Mouse (Mus musculus): ENCODE results near the gene 2610318N02Rik. TPM values are rescaled to one million over a fixed set of nuclear protein-coding genes. Genes with fewer than 3 reads are reported as not detected.
A peak's percentile ranks its signal among the peaks of the same experiment; 100 is the strongest.
"Not testable (repeated sequence)": the region's sequence is repeated elsewhere in the genome, so short reads cannot be mapped to it uniquely, and the experiment has no call there.

Gene 2610318N02Rik
- 25.8 and 26.0 TPM in 2 replicates for polyA plus RNA-seq (2015; fragmentation: Nextera tagmentation; extraction: Ambion mirVana)

GRCm38 (mm10) chr16:17124871-17125520, at the start of gene 2610318N02Rik:
Gene 2610318N02Rik, minus strand, starts transcription at chr16:17125167.
- H3K4me1 ChIP-seq (replicated peaks): peaks cover 45% of the 10 kb centered on the region
- no peaks in the 10 kb centered on the region for H3K36me3 ChIP-seq
- under 1% methylated on average over 25 of the region's 25 CpGs for WGBS
- peak within 1 kb of the TSS; percentile 82 for H3K4me2 ChIP-seq
- peak; percentile 92 for ATAC-seq (ENCODE audit: low read depth)
- H3K4me3 ChIP-seq: peak within 1 kb of the TSS; percentile 49
- no peaks in the 10 kb centered on the region for H3K27me3 ChIP-seq
- H3K9ac ChIP-seq: peak within 1 kb of the TSS; percentile 73
- peak within 1 kb of the TSS; percentile 35 for H3K27ac ChIP-seq (replicated peaks)
- no peaks in the 10 kb centered on the region for H3K9me3 ChIP-seq

GRCm38 (mm10) chr16:17168049-17168448, 43.1 kb upstream of the 2610318N02Rik start:
- H3K36me3 ChIP-seq: peaks cover 50% of the 10 kb centered on the region
- H3K27ac ChIP-seq (replicated peaks): no peak overlapping the region

GRCm38 (mm10) chr16:17167179-17167578, 42.2 kb upstream of the 2610318N02Rik start:
- H3K9ac ChIP-seq: no peak overlapping the region
- no peak overlapping the region for H3K4me3 ChIP-seq
- no peaks in the 10 kb centered on the region for H3K27me3 ChIP-seq
- H3K9me3 ChIP-seq: no peaks in the 10 kb centered on the region
- H3K36me3 ChIP-seq: peaks cover 41% of the 10 kb centered on the region
- H3K4me2 ChIP-seq: no peak overlapping the region
- no peak for ATAC-seq (ENCODE audit: low read depth)
- no peak overlapping the region for H3K27ac ChIP-seq (replicated peaks)
- H3K4me1 ChIP-seq (replicated peaks): no peaks in the 10 kb centered on the region

More at GRCm38 (mm10) chr16:17168049-17168448, 43.1 kb upstream of the 2610318N02Rik start:
- no peak overlapping the region for H3K4me3 ChIP-seq
- no peak for ATAC-seq (ENCODE audit: low read depth)
- no peak overlapping the region for H3K4me2 ChIP-seq
- H3K9me3 ChIP-seq: no peaks in the 10 kb centered on the region
- 87% methylated on average over 5 of the region's 5 CpGs for WGBS
- no peaks in the 10 kb centered on the region for H3K27me3 ChIP-seq
- H3K4me1 ChIP-seq (replicated peaks): no peaks in the 10 kb centered on the region
- H3K9ac ChIP-seq: no peak overlapping the region

GRCm38 (mm10) chr16:17165478-17165877, 40.5 kb upstream of the 2610318N02Rik start:
- H3K4me2 ChIP-seq; H3K9ac ChIP-seq; ATAC-seq (ENCODE audit: low read depth); H3K9me3 ChIP-seq; H3K4me3 ChIP-seq; H3K4me1 ChIP-seq (replicated peaks); H3K27ac ChIP-seq (replicated peaks); H3K27me3 ChIP-seq: not testable (repeated sequence)
- 93% methylated on average over 1 of the region's 1 CpGs for WGBS
- H3K36me3 ChIP-seq: peaks cover 31% of the 10 kb centered on the region

- Histone ChIP-seq H3K36me3 (peaks cover 70% of the 10 kb centered on the region), H3K27me3 (no peaks in the 10 kb centered on the region), H3K4me3 (no peak overlapping the region), H3K4me1 (replicated peaks) (no peaks in the 10 kb centered on the region), H3K4me2 (no peak overlapping the region), H3K9me3 (no peaks in the 10 kb centered on the region), H3K9ac (no peak overlapping the region), H3K27ac (replicated peaks) (no peak overlapping the region)
- WGBS: 91% methylated on average over 2 of the region's 2 CpGs
- no peak for ATAC-seq (ENCODE audit: low read depth)
Measured at GRCm38 (mm10) chr16:17154346-17154745, 29.4 kb upstream of the 2610318N02Rik start.

- ATAC-seq (ENCODE audit: low read depth): no peak
- Histone ChIP-seq H3K9ac (no peak overlapping the region), H3K36me3 (peaks cover 50% of the 10 kb centered on the region), H3K4me2 (no peak overlapping the region), H3K4me1 (replicated peaks) (peaks cover 16% of the 10 kb centered on the region), H3K27ac (replicated peaks) (no peak overlapping the region), H3K27me3 (peaks cover 7% of the 10 kb centered on the region), H3K4me3 (no peak overlapping the region), H3K9me3 (no peaks in the 10 kb centered on the region)
- WGBS: 93% methylated on average over 4 of the region's 4 CpGs
Measured at GRCm38 (mm10) chr16:17151874-17152273, 26.9 kb upstream of the 2610318N02Rik start.

- H3K9me3 ChIP-seq: no peaks in the 10 kb centered on the region
- no peak for ATAC-seq (ENCODE audit: low read depth)
- H3K9ac ChIP-seq: no peak overlapping the region
- peaks cover 7% of the 10 kb centered on the region for H3K27me3 ChIP-seq
- H3K4me3 ChIP-seq: no peak overlapping the region
- H3K36me3 ChIP-seq: peaks cover 44% of the 10 kb centered on the region
- no peak overlapping the region for H3K4me2 ChIP-seq
- 88% methylated on average over 7 of the region's 7 CpGs for WGBS
- no peak overlapping the region for H3K27ac ChIP-seq (replicated peaks)
- peaks cover 17% of the 10 kb centered on the region for H3K4me1 ChIP-seq (replicated peaks)
Measured at GRCm38 (mm10) chr16:17150520-17151258, 25.7 kb upstream of the 2610318N02Rik start.

GRCm38 (mm10) chr16:17148084-17148483, 23.1 kb upstream of the 2610318N02Rik start:
- H3K9ac ChIP-seq: peak overlapping the region; percentile 70
- H3K4me2 ChIP-seq: peak overlapping the region; percentile 95

GRCm38 (mm10) chr16:17147391-17147929, 22.5 kb upstream of the 2610318N02Rik start:
- Histone ChIP-seq H3K4me3 (peak overlapping the region; percentile 66), H3K4me2 (peak overlapping the region; percentile 95), H3K36me3 (peaks cover 20% of the 10 kb centered on the region), H3K4me1 (replicated peaks) (peaks cover 17% of the 10 kb centered on the region), H3K9ac (peak overlapping the region; percentile 70), H3K27me3 (peaks cover 7% of the 10 kb centered on the region), H3K27ac (replicated peaks) (peak overlapping the region; percentile 78; the same call in 1 of the 2 replicates), H3K9me3 (no peaks in the 10 kb centered on the region)
- under 1% methylated on average over 41 of the region's 41 CpGs for WGBS
- ATAC-seq (ENCODE audit: low read depth): peak; percentile 59

More at GRCm38 (mm10) chr16:17148084-17148483, 23.1 kb upstream of the 2610318N02Rik start:
- peak overlapping the region; percentile 66 for H3K4me3 ChIP-seq
- peaks cover 7% of the 10 kb centered on the region for H3K27me3 ChIP-seq
- no peaks in the 10 kb centered on the region for H3K9me3 ChIP-seq
- H3K36me3 ChIP-seq: peaks cover 25% of the 10 kb centered on the region
- H3K27ac ChIP-seq (replicated peaks): no peak overlapping the region
- peak; percentile 23 for ATAC-seq (ENCODE audit: low read depth)
- peaks cover 17% of the 10 kb centered on the region for H3K4me1 ChIP-seq (replicated peaks)
- 5% methylated on average over 16 of the region's 16 CpGs for WGBS

- under 1% methylated on average over 34 of the region's 34 CpGs for WGBS
Measured at GRCm38 (mm10) chr16:17146772-17147235, 21.8 kb upstream of the 2610318N02Rik start, which contains the start of gene Ccdc116. Gene Ccdc116, minus strand, starts transcription at chr16:17147229.

GRCm38 (mm10) chr16:17144339-17144738, 19.4 kb upstream of the 2610318N02Rik start, which contains the start of gene Ydjc:
Gene Ydjc, plus strand, starts transcription at chr16:17144621.
- Histone ChIP-seq H3K4me1 (replicated peaks) (peaks cover 17% of the 10 kb centered on the region), H3K9ac (no peak within 1 kb of the TSS), H3K27me3 (peaks cover 7% of the 10 kb centered on the region), H3K9me3 (no peaks in the 10 kb centered on the region), H3K4me3 (no peak within 1 kb of the TSS), H3K27ac (replicated peaks) (no peak within 1 kb of the TSS), H3K36me3 (no peaks in the 10 kb centered on the region), H3K4me2 (no peak within 1 kb of the TSS)
- ATAC-seq (ENCODE audit: low read depth): no peak
- WGBS: 18% methylated on average over 7 of the region's 7 CpGs

More at GRCm38 (mm10) chr16:17146772-17147235, 21.8 kb upstream of the 2610318N02Rik start, which contains the start of gene Ccdc116:
- Histone ChIP-seq H3K4me3 (peak within 1 kb of the TSS; percentile 66), H3K9ac (peak within 1 kb of the TSS; percentile 70), H3K36me3 (peaks cover 14% of the 10 kb centered on the region), H3K27ac (replicated peaks) (peak within 1 kb of the TSS; percentile 78), H3K27me3 (peaks cover 7% of the 10 kb centered on the region), H3K9me3 (no peaks in the 10 kb centered on the region), H3K4me1 (replicated peaks) (peaks cover 17% of the 10 kb centered on the region), H3K4me2 (peak within 1 kb of the TSS; percentile 95)
- peak; percentile 90 for ATAC-seq (ENCODE audit: low read depth)

GRCm38 (mm10) chr16:17137355-17137754, 12.4 kb upstream of the 2610318N02Rik start:
- H3K9me3 ChIP-seq: no peaks in the 10 kb centered on the region
- H3K4me1 ChIP-seq (replicated peaks): peaks cover 7% of the 10 kb centered on the region
- no peak overlapping the region for H3K9ac ChIP-seq
- H3K27me3 ChIP-seq: no peaks in the 10 kb centered on the region
- H3K36me3 ChIP-seq: no peaks in the 10 kb centered on the region
- H3K4me3 ChIP-seq: no peak overlapping the region
- no peak overlapping the region for H3K4me2 ChIP-seq
- no peak overlapping the region for H3K27ac ChIP-seq (replicated peaks)
- ATAC-seq (ENCODE audit: low read depth): no peak
- 90% methylated on average over 15 of the region's 15 CpGs for WGBS

Measured in neural tube, embryonic 13.5 days (tissue).